Mouse (Mus musculus): ENCODE data around the gene Mup17. TPM values are rescaled to one million over a fixed set of nuclear protein-coding genes. Genes with fewer than 3 reads are reported as not detected.

The Mup17 gene
- polyA plus RNA-seq (2014; fragmentation: Illumina TruSeq; extraction: RNeasy Lipid Tissue Mini Kit (QIAGEN cat#74804); ENCODE audit: low replicate concordance): not detected

GRCm38 (mm10) chr4:61595771-61596170 lies at the start of gene Mup17:
Gene Mup17, minus strand, starts transcription at chr4:61595871.

Other genes with a start within 250 kb of the Mup17 start
- not detected for gene Mup15, start 156.1 kb downstream of the Mup17 start, polyA plus RNA-seq (2014; fragmentation: Illumina TruSeq; extraction: RNeasy Lipid Tissue Mini Kit (QIAGEN cat#74804); ENCODE audit: low replicate concordance)
- not detected for gene Mup16, start 76.3 kb downstream of the Mup17 start, polyA plus RNA-seq (2014; fragmentation: Illumina TruSeq; extraction: RNeasy Lipid Tissue Mini Kit (QIAGEN cat#74804); ENCODE audit: low replicate concordance)
- not detected for gene Mup18, start 78.3 kb upstream of the Mup17 start, polyA plus RNA-seq (2014; fragmentation: Illumina TruSeq; extraction: RNeasy Lipid Tissue Mini Kit (QIAGEN cat#74804); ENCODE audit: low replicate concordance)
- gene Mup19, start 186.4 kb upstream of the Mup17 start, polyA plus RNA-seq (2014; fragmentation: Illumina TruSeq; extraction: RNeasy Lipid Tissue Mini Kit (QIAGEN cat#74804); ENCODE audit: low replicate concordance): 1.0 TPM
- not detected for gene Mup5, start 239.4 kb upstream of the Mup17 start, polyA plus RNA-seq (2014; fragmentation: Illumina TruSeq; extraction: RNeasy Lipid Tissue Mini Kit (QIAGEN cat#74804); ENCODE audit: low replicate concordance)

All from small intestine, adult 10 weeks (tissue).